Mouse (Mus musculus): ENCODE data around the gene Zfp566.
A peak's percentile ranks its signal among the peaks of the same experiment; 100 is the strongest.

Zfp566 gene

DNA sequence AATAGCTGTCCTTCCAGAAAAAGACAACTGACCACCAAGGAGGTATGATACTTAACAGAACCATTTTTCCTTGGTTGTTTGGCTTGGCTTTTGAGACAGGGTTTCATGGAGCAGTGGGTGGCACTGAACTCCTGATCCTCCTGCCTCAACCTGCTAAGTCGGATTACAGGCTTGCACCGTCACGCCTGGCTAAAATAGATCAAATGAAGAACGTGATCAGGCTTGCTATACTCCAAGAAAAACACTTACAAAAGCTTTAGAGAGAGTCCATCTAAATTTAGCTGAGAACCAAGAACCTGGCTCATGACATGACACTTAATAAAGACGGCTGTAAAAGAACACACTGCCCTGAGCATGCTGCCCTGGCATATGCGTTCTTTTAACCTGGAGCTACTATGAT lies 30.0 kb downstream of the Zfp566 start:
- no peak for DNase-seq (ENCODE audit: extremely low read depth, low read depth)

DNA sequence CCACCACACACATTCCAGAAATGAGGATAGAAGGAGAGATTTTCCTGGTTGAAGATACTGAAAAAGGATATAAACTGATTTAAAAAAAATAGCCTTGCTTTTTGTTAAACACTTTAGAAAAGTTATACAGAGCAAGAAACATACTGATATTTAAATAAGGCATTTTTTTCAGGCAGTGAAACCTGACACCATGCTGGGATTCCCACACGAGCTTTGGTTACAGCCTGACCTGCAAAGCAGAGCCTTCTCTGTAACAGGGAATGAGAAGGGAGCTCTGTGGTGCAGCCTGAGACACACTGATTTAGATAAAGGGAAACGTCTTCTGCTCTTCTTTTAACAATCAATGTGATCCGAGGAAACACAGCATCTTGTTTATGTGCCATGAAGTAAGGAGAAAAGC lies 36.7 kb downstream of the Zfp566 start:
- no peak for DNase-seq (ENCODE audit: extremely low read depth, low read depth)

DNA sequence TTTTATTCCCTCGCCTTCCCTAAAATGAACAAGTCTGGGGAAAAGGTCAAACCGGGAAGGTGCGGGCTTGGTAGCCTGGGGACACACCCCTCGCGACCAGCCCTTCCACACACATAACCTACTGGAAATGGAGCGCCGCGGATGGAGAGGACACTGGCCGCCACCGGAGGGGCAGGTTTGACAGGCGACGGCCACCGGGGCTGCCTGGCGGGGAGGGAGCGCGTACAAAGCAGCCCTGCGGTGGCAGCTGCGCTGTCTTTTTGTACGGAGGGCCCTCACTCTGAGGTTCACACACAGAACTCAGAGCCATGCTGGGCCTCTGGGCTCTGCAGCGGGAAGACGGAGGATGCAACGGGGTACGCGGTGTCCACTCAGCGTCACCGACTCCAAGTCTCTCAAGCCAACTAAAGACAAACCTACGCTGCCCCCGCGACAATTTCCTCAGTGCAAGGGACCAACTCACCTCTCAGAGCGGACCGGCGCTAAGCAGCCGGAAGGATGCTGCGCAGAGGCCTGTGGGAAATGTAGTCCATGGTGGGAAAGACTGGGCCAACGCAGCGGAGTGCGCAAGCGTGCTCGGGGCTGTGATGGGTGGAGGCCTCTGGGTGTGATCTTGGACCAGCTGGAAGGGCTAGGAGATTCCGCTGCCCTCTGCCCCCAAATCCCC lies 39.3 kb downstream of the Zfp566 start, which contains the start of gene Zfp14:
Gene Zfp14 (minus strand): TSS at position 499 of the 667 bp plus-strand sequence.
- DNase-seq (ENCODE audit: extremely low read depth, low read depth): peak; percentile 84

DNA sequence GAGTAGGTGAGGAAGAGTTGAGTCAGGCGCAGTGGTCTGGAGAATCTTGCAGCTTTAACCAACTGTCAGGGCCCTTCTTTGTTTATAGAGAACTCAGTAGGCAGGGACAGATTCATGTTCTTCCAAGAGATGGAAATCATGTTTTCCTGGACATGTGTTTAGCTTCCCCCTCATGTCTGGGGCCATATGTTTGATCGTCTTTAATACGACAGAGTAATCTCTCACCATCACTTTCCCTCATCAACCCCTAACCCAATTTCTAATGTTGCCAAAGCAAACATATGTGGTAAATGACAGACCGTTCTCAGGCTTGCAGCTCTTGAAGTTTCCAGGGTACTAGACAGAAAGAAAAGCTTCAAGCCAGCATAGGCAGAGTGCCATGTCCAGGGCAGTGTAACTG lies 42.2 kb downstream of the Zfp566 start:
- DNase-seq (ENCODE audit: extremely low read depth, low read depth): no peak

DNA sequence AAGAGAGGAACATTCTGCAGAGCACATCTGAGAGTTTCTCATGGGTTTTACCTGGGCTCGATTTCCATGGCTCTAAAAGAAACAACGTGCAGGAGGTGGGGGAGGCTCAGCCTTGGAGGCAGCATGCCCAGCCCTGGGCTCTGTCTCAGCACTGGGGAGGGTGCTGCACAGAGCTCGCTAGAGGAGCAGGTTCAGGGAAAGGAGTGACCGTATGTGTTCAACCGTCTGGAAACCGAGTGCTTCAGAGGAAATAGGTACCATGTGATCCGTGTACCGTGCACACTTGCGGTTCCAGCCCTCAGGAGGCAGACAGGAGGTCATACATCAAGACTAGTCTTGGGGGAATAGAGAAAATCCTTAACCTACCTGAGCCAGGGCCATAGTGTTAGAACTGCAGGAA lies 46.0 kb downstream of the Zfp566 start:
- DNase-seq (ENCODE audit: extremely low read depth, low read depth): no peak

DNA sequence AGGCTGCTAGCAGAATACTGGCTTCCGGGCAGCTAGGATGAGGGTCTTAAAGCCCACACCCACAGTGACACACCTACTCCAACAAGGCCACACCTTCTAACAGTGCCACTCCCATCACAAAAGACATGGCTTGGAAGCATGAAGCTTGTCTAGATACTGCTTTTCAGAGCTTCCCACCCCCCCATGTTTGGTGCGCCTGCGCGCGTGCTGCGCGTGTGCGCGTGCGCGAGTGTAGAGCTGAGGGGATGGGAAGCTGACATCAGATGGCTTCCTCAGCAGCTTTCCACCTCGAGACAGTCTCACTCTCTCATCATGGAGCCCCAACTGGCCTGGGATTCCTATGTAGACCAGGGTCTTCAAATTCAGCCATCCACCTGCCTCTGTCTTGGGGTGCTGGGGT lies 56.0 kb downstream of the Zfp566 start:
- no peak for DNase-seq (ENCODE audit: extremely low read depth, low read depth)

DNA sequence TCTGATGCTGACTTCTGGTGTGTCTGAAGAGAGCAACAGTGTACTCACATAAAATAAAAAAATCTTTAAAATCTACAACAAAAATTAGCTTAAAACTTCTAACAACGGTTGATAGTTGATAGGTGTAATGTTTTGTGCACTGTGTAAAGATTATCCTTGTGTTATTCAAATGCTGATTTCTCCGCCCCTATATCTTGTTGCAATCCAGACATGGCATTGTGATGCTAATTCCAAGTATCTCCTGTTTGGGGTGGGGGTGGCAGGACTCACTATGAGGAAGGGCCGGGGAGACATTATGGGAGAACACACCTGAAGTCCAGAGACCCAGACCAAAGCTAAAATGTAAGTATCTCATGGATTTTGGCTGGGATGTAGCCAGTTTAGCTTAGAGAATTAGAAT lies 58.9 kb downstream of the Zfp566 start:
- no peak for DNase-seq (ENCODE audit: extremely low read depth, low read depth)

DNA sequence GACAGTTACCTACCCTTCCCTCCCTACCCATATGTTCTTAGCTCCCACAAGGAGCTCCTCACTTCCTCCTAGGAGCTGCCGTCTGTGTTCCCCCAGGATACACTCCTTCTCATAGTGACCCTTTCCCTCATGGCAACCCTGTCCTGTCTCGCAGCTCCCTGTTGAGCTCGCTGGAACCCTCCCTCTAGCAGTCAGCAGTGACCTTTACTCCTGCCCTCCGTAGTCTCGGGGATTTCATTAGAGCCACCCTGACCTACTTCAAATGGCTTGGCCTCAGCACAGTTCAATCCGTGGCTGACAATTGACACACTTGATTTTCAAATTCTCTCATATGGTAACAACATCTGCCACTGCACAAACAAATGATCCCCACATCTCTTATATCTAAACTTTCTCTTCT lies 59.6 kb downstream of the Zfp566 start:
- DNase-seq (ENCODE audit: extremely low read depth, low read depth): no peak

DNA sequence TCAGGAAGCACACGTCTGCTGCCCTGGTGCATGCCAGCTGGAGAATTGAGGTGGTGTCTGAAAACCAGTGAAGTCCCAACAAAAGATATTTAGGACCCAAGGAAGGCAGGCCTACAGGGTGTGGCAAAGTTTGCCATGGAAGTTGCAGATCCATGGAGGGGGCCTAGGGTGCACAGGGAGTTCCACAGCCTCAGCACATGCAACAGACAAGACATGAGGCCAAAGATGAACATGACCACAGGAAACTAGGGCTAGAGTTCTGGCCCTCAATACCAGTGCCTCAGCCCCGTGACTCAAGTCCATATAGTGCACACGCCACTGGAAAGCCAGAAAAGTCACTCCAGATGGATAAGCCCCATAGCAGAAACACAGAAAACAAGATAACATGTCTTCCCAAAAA lies 61.8 kb downstream of the Zfp566 start:
- no peak for DNase-seq (ENCODE audit: extremely low read depth, low read depth)
